Mouse (Mus musculus) megakaryocyte, embryonic 14.5 days (primary cell): ENCODE measurements at regions not wholly inside any gene's neighbourhood (a gene's known extent, or its start where the extent isn't known, plus 50 kb on each side); places are given as distances from the start of the nearest gene placed in this dataset.

Experiments
- H3K27me3 ChIP-seq: replicated peaks from 2 replicates; pipeline ENCODE3; 2012; ENCODE audit warnings: inconsistent platforms
- H3K36me3 ChIP-seq: replicated peaks from 2 replicates; pipeline ENCODE3; 2012; ENCODE audit warnings: low read length, inconsistent platforms, mixed read lengths
- H3K4me1 ChIP-seq: 2 replicates; pipeline ENCODE4 v1.6.1; 2012; ENCODE audit warnings: inconsistent platforms
- H3K4me3 ChIP-seq: replicated peaks from 2 replicates; pipeline ENCODE3; 2012; ENCODE audit warnings: moderate library complexity, mild to moderate bottlenecking, inconsistent platforms
- H3K9me3 ChIP-seq: 2 replicates; pipeline ENCODE4 v1.6.1; 2012; ENCODE audit warnings: inconsistent platforms
- FLI1 ChIP-seq: IDR thresholded peaks from 2 replicates; pipeline ENCODE4 v1.6.1; 2012; ENCODE audit warnings: low read length, inconsistent platforms, mixed read lengths
- GATA1 ChIP-seq: IDR thresholded peaks from 3 replicates; pipeline ENCODE4 v1.6.1; 2012; ENCODE audit warnings: mixed read lengths, low read length, inconsistent platforms, borderline replicate concordance

DNA sequence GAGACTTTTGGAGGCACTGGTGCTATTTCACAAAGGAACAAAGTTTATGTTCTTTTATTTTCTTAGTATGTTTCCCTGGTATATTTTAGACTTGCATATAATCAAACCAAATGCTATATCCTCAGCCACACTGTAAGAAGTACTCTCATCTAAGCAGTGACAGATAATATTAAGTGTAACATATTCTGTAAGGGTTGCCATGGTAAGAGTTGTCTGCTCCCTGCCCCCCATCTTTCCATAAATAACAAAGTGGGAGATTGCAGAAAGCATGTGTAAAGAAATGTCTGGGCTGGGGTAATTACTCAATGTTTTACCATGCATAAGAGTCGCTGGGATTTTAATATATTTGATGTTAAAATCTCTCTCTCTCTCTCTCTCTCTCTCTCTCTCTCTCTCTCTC lies 473.5 kb upstream of the Lcorl start:
- Histone ChIP-seq H3K4me3 (no peak overlapping the region), H3K4me1 (no peaks in the 10 kb centered on the region), H3K9me3 (no peaks in the 10 kb centered on the region), H3K27me3 (no peaks in the 10 kb centered on the region), H3K36me3 (no peaks in the 10 kb centered on the region)
- TF ChIP-seq GATA1, result no peak
- TF ChIP-seq FLI1, result no peak
